In the genomic region with DNA sequence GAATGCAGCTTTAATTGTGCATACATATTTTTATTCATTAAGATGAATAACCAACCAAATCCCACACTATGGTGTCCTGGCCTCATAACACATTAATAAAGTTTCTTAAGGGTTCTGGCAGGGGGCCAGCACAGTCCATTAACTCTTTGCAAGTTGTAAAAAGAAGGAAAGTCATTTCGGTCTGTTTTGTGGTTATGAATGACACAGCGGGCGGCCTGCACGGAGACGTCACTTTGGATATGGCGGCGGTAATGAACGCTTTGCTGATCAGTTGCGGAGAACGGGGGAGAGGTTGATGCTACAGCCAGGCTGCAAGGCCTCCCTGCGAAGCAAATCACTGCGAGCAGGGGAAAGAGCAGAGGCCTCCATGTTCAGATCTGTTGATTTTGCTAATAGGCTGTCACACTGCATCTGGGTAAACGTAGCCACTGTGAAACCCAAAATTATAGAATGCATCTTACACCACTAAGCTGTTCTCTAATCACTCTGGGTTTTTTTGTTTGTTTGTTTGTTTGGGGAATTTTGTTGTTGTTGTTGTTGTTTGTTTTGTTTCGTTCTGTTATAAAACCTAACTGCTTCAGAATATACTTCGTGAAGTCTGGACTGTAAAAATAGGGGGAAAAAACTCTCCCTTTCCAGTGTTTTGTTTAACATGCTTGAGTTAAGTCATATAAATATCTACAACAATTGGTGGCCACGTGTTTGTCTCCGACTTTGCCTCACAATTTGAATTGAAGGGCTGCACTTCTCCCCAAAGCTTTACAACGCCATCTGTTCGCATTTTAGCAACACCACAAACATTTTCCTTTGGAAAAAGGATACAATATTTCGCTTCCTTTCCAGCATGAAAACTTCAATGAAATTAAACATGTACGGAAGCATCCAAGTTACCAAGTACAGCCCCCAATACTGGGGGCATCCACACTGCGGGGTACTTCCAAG, we compare ENCODE assay signal across 9 mouse cellular contexts.
A peak's percentile ranks its signal among the peaks of the same experiment; 100 is the strongest.
DNase-seq lines count a peak whose midpoint lies in the region; TF ChIP-seq lines count a peak whose summit lies in the region.
"Had no signal": no experiment of that assay in that cellular context is flagged by ENCODE, and none has a peak within 500 bp of the region (broad histone marks: within the 10 kb centered on the region; RNA-seq: fewer than 3 reads in every experiment).

No protein-coding gene starts in this region.

- no peak for TF ChIP-seq CTCF in kidney, adult 2 months (conservative IDR thresholded peaks at IDR 0.05; ENCODE audit: insufficient read depth, insufficient read length, low read depth, low read length)

- peaks cover 35% of the 10 kb centered on the region for H3K4me1 ChIP-seq in kidney, adult 2 months (ENCODE audit: control insufficient read depth, insufficient read depth, low read length)
- H3K4me1 ChIP-seq in forebrain, embryonic 10.5 days = peaks cover 75% of the 10 kb centered on the region

- H3K27me3 ChIP-seq in kidney, adult 2 months (replicated peaks; ENCODE audit: control insufficient read depth, insufficient read depth, low read length) = no peaks in the 10 kb centered on the region
- peaks cover 48% of the 10 kb centered on the region for H3K27me3 ChIP-seq in forebrain, embryonic 10.5 days (ENCODE audit: poor library complexity, severe bottlenecking)

- no peaks in the 10 kb centered on the region for H3K36me3 ChIP-seq in kidney, adult 2 months (ENCODE audit: control insufficient read depth, insufficient read depth, low read length)
- H3K36me3 ChIP-seq in forebrain, embryonic 10.5 days (replicated peaks) = no peaks in the 10 kb centered on the region

- H3K27ac ChIP-seq in kidney, adult 2 months (ENCODE audit: insufficient read depth, low read depth, low read length) = peak overlapping the region; percentile 42; the same call in 1 of the 2 replicates
- peak overlapping the region; percentile 26; the same call in 1 of the 2 replicates for H3K27ac ChIP-seq in forebrain, embryonic 10.5 days

- no peak for TF ChIP-seq POLR2A in kidney, adult 2 months (IDR thresholded peaks at IDR 0.05; ENCODE audit: low read depth, low read length)

- H3K4me3 ChIP-seq in kidney, adult 2 months (ENCODE audit: insufficient read depth, low read depth, low read length) = no peak overlapping the region
- no peak overlapping the region for H3K4me3 ChIP-seq in forebrain, embryonic 10.5 days
- H3K4me3 ChIP-seq: myocyte had no signal

- 72% methylated on average over 22 of the region's 22 CpGs for WGBS in kidney, adult 2 months
- 56% methylated on average over 22 of the region's 22 CpGs for WGBS in forebrain, embryonic 10.5 days

- no peak for DNase-seq in kidney, adult 2 months
- no peak for DNase-seq in kidney, adult 11 months
- DNase-seq in Muller cell, postnatal 12 days (ENCODE audit: inconsistent ontology term) = peak; percentile 70
- DNase-seq in forebrain, embryonic 10.5 days (ENCODE audit: extremely low spot score, low spot score) = peak; percentile 71
- DNase-seq in mesoderm, embryonic 11.5 days (ENCODE audit: low read depth, low spot score) = peak; percentile 54
- DNase-seq in spleen, adult 18-20 months = no peak
- no peak for DNase-seq in layer of hippocampus, postnatal 10 days (ENCODE audit: low spot score in 2 of 2)
- no peak for DNase-seq in T-cell, adult 2 months (ENCODE audit: low spot score)

- H3K9me3 ChIP-seq in forebrain, embryonic 10.5 days = no peaks in the 10 kb centered on the region

Comparison
In these comparisons a context has a peak if more than half of its experiments do, and no peak if none do; other contexts are left out.
1. DNase-seq: peak in Muller cell, postnatal 12 days (single experiment), forebrain, embryonic 10.5 days (single experiment) and mesoderm, embryonic 11.5 days (single experiment); none in kidney, adult 2 months (single experiment), kidney, adult 11 months (single experiment), spleen, adult 18-20 months (0 of 2), layer of hippocampus, postnatal 10 days (0 of 2) and T-cell, adult 2 months (single experiment).